Mouse (Mus musculus) embryonic fibroblast, embryonic 13.5 days (primary cell): Measurements from ENCODE around the gene Hdac11.

Experiments
- CTCF ChIP-seq: IDR thresholded peaks from 2 replicates; pipeline ENCODE4 v1.5.1; 2011; ENCODE audit warnings: mild to moderate bottlenecking, control low read depth, low read length, moderate library complexity, borderline replicate concordance; ENCODE audit not compliant: insufficient read depth
- POLR2A ChIP-seq: IDR thresholded peaks from 2 replicates; pipeline ENCODE4 v1.6.1; 2011; ENCODE audit warnings: low read depth, mild to moderate bottlenecking, control low read depth, low read length, moderate library complexity

DNA sequence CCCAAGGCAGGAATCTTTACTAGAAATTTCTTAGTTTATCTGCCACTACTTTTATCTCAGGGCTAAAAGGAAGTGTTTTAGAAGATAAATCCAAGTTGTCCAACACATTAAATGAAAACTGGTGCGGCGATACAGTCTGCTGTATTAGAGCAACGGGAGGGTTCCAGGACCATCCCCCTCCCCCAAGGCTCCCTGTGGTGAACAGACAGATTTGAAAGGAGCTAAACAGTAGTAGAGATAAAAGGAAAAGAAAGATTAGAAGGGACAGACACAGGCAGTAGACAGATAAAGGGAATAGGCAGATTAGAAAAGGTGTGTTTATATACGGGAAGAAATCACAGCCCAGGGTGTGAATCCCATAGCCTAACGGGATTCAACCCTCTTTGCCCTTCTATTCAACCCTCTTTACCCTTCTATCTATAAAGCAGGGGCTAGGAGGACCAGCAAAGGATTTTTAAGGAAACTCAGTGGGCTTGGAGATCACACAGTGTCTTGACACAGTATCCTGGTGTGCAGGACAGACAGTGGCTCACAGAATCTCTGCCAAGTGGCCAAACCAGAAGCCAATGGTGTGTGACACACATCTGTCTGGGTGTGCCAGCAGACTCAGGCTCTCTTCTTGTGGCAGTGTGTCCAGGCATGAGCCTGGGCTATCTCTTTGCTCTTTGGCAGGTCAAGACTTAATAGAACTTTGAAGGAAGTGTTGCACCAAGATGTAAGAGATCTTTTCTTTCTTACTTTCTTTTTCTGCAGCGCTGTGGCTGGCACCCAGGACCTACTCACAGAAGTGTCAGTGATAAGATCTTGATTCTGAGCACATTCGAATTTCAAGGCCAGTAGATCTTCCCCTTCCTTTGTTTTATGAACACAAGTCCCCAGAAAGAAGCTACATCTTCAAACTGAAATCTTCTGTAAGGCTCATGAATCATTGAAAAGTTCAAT is 31.9 kb upstream of the Hdac11 start:
- TF ChIP-seq CTCF (no peak), POLR2A (no peak)
